Mouse (Mus musculus): ENCODE measurements around the gene Neurl1a.
"Not testable (repeated sequence)": the region's sequence is repeated elsewhere in the genome, so short reads cannot be mapped to it uniquely, and the experiment has no call there.

Gene Neurl1a

GRCm38 (mm10) chr19:47178431-47179271, at the start of gene Neurl1a:
Gene Neurl1a (plus strand): TSS chr19:47178820.
- in situ Hi-C loops (cut with MboI, MseI): no loop called here

DNA sequence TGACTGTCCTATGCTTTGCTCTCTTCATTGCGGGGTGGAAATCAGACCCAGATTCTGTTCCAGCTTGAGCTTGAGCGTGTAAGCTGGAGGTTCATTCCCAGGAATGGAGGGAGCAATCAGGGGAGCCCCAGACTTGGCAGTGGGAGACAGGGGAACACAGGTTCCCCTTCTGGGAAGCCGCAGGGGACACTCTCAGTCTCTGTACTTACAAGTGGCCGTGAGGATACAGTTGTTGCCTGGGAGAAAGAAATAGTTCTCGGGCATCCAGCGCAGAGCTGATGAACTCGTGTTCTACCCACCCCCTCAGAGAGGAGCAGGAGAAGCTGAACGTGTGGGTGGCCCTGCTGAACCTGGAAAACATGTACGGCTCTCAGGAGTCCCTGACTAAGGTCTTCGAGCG, 49.8 kb upstream of the Neurl1a start:
- in situ Hi-C loops (cut with MboI, MseI): loop anchor here (5.0 kb wide), 1 partner anchor 38 kb away; no protein-coding TSS in a partner anchor

DNA sequence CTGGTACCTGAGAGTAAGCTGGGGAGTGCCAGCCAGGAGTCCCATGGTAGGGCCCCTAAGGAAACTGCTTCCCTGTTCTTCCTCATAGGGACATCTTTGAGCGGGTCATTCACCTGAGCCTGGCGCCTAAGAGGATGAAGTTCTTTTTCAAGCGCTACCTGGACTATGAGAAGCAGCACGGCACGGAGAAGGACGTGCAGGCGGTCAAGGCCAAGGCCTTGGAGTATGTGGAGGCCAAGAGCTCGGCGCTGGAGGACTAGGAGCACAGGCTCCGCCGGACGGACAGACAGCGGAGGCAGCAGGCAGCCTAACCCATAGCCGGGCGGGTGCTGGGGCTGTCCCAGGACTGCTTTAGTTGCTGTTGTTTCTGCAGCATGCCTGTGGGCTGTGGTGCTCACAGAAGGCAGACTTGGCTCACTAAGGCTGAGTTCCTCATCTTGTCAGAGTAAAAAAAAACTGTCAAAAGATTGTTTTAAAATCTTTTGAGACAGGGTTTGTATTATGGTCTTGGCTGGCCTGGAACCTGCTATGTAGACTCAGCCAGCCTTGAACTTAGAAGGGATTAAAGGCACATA, 48.0 kb upstream of the Neurl1a start:
- in situ Hi-C loops (cut with MboI, MseI): no loop called here

DNA sequence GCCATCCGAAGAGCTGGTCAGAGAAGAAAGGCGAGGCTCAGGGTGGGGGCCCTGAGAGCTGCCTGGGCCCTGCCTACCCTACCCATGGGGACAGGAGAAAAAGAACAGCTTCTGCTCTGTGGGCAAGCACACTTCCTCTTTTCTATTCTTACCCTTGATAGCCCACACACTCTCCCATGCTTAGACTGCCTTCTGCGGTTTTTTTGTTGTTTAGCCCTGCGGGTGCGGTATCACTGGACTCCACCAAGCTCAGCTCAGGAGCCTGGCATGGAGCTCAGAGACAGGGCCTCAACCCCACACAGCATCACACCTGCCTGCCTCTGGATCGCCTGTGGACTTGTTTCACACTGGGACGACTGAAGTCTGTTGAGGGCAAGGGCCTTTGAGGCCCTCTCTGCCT, 45.5 kb upstream of the Neurl1a start:
- in situ Hi-C loops (cut with MboI, MseI): no loop called here

- in situ Hi-C loops (cut with MboI, MseI): no loop called here
These were observed 43.1 kb upstream of the Neurl1a start for GRCm38 (mm10) chr19:47135568-47135967.

DNA sequence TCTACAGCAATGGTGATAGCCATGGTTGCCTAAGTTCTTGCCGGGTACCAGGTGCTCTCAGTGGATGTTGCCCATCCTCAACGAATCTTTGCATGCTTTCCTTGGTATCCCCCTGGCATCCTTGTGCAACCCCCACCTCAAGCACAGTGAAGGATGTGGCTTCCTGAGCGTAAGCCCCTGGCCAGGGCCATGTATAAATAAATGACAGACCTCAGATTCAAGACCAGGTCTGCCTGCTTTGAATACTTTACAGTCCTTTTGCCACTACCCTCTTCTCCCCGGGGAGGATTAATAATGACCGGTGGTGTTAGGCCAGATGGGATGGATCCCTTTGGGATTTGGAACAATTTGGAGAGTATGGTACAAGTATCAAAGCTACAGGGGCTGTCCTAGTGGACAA, 42.5 kb upstream of the Neurl1a start:
- in situ Hi-C loops (cut with MboI, MseI): no loop called here

GRCm38 (mm10) chr19:47137051-47137581, 41.5 kb upstream of the Neurl1a start:
- in situ Hi-C loops (cut with MboI, MseI): no loop called here

GRCm38 (mm10) chr19:47137771-47138421, 40.7 kb upstream of the Neurl1a start, which contains the start of gene Calhm2:
Gene Calhm2 (minus strand): TSS chr19:47138294.
- in situ Hi-C loops (cut with MboI, MseI): no loop called here

- in situ Hi-C loops (cut with MboI, MseI): not testable (repeated sequence)
These were observed 39.0 kb upstream of the Neurl1a start for GRCm38 (mm10) chr19:47139611-47140010.

- in situ Hi-C loops (cut with MboI, MseI): no loop called here
These were observed 36.2 kb upstream of the Neurl1a start for GRCm38 (mm10) chr19:47142438-47142837.

DNA sequence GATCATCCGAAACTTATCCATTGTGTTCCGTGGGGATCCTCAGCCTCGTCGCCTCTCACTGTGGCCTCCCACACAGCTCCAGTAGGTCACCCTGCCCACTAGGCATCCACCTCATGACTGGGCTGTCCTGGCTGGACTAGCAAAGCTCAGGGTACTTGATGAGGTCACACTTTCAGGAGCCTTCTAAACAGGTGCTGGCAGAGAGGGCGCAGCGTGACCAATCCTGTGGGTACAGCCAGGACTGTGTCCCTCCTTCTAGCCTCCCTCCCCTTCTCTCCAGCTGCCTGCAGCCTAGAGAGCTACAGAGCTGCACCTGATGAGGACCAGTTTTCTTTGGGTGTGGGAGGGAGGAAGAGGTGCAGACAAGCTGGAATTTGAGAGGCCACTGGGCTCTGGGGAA, 34.5 kb upstream of the Neurl1a start, which contains the start of gene Calhm1:
Gene Calhm1 (minus strand): TSS at position 101 of the 400 bp plus-strand sequence.
- in situ Hi-C loops (cut with MboI, MseI): no loop called here

DNA sequence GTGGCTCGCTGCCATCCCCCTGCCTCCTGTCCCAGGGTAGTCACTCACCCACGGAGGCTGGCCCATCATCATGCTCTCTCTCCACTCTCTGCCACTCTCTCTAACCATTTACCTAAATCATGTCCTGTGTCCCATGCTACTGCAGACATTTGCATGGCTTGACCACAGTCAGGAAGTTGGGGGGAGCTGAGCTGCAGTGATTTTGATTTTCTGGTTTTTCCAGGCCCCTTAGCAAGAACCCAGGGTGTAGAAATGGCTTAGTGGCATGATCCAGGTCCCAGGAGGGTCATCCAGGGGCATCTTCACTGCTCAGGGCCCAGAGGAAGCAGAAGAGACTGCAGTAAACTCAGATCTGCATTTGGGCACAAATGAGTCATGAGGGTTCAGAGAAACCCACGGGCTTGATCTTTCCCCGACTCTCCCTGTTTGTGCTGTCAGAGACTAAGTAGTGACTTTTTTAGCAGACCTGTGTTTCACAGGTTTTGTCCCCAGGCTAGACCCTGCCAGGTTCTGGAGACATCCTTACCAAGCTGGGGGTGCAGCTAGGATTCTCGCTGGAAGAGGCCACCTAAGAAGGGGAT, 30.3 kb upstream of the Neurl1a start:
- in situ Hi-C loops (cut with MboI, MseI): no loop called here

- in situ Hi-C loops (cut with MboI, MseI): no loop called here
These were observed 28.8 kb upstream of the Neurl1a start for GRCm38 (mm10) chr19:47149854-47150253.

- in situ Hi-C loops (cut with MboI, MseI): no loop called here
These were observed 27.1 kb upstream of the Neurl1a start for GRCm38 (mm10) chr19:47151332-47152061.

DNA sequence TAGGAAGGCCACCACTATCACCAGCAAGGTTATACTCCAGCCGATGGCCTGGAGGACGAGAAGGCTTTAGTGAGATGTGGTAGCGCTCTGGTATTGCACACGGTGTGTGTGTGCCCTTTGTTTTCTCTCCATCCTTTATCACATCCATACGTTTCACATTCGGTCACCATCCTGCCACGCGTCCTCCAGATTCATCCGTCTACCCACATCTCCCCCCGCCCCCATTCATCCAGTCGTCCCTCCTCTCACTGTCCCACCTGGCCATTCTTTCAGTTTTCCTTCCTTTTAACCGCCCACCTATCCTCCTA, 26.6 kb upstream of the Neurl1a start:
- in situ Hi-C loops (cut with MboI, MseI): no loop called here

DNA sequence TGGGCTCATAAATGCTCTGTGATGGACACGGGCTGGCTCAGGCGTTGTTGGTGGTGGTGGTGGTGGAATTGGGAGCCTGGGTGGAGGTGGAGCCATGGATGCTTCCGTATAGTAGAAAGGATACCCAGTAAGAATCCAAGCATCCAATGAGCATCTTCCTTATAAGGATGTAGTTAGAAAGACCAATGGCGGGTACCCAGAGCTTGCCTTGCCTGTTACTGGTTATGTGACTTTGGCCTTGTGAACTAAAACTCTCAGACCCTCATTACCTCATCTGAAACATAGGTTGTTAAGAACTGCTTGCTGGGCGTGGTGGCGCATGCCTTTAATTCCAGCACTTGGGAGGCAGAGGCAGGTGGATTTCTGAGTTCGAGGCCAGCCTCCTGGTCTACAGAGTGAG, 24.9 kb upstream of the Neurl1a start:
- in situ Hi-C loops (cut with MboI, MseI): no loop called here

- in situ Hi-C loops (cut with MboI, MseI): no loop called here
These were observed 21.0 kb upstream of the Neurl1a start, which contains the start of gene Calhm3 for GRCm38 (mm10) chr19:47157664-47158063. Gene Calhm3 (minus strand): TSS chr19:47157764.

- in situ Hi-C loops (cut with MboI, MseI): no loop called here
These were observed 17.0 kb upstream of the Neurl1a start for GRCm38 (mm10) chr19:47161669-47162068.

GRCm38 (mm10) chr19:47163176-47163744, 15.4 kb upstream of the Neurl1a start:
- in situ Hi-C loops (cut with MboI, MseI): no loop called here

- in situ Hi-C loops (cut with MboI, MseI): loop anchor here (5.0 kb wide), 1 partner anchor 39 kb away; no protein-coding TSS in a partner anchor
These were observed 11.9 kb upstream of the Neurl1a start for GRCm38 (mm10) chr19:47166758-47167157.

All from T-helper 2 cell (primary cell).